Mouse (Mus musculus) cerebellum, postnatal 36 days (tissue): Measurements from ENCODE around the gene Capn11.
A peak's percentile ranks its signal among the peaks of the same experiment; 100 is the strongest.

Experiments
- DNase-seq, 2 experiments: peaks; one replicate each; pipeline ENCODE4 v3.0.0; 2021 to 2022; ENCODE audit warnings: mixed read lengths in 2 of 2

Gene Capn11

DNA sequence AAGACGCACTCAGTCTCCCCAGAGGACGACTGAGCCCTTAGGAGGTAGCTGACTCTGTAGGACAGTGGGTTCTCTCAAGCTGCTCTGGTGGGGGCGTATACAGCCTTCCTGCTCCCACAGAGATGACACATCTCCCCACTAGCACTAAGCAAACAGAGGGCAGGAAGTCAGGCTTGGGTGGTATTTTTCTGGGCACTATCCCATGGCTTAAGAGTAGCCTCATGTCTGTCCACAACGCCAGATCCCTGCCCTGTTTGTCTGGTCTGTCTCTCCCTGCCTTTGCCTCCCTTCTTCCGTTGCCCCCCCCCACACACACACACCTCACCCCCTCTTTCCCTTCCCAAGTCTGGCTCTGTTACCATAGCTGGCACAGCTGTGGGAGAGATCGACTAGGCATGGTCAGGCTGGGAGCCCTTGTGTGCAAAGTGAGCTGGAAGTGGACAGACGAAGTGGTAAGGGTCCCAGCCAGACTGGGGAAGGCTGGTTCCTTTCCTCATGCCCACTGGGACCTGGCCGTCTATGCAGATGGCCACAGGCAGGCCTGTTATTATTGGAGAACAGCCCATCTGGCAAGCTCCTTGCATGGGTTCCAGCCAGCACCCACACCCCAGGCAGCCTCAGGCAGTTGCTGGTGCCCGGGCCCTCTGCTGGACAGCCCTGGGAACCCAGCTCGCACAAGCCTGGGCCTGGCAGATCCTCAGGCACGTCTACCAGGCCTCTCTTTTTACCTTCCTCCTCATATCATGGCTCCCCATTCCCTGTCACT is 62.3 kb downstream of the Capn11 start:
- peak; percentile 57 to 65 for DNase-seq

DNA sequence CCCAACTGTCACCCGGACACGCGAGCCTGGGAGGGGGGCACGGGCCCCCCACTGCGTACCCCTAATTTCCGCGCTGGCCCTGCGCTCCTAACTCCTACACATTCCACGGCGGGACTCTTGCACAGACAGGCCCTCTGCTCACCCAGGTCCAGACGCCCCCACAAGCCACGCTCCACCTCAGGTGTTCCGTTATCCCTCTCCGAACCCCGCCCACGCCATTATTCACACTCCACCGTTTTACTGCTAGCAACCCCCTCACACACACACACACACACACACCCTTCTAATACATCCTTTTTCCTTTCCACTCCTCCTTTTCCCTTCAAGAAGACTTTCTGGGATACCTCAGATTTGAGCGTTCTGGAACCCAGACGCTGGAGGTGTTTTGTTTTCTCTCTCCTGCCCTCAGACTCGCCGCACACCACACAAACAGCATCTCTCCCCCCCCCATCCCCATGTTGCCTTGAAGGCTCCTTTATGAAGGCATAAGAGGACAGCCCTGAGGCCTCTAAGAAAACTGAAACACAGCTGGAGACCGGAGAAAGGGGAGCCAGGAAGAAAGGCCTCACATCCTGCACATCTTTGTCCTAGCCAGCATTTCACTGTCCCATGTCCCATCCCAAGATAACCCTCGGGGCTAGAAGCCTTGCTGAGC is 63.3 kb downstream of the Capn11 start:
- DNase-seq = no peak

DNA sequence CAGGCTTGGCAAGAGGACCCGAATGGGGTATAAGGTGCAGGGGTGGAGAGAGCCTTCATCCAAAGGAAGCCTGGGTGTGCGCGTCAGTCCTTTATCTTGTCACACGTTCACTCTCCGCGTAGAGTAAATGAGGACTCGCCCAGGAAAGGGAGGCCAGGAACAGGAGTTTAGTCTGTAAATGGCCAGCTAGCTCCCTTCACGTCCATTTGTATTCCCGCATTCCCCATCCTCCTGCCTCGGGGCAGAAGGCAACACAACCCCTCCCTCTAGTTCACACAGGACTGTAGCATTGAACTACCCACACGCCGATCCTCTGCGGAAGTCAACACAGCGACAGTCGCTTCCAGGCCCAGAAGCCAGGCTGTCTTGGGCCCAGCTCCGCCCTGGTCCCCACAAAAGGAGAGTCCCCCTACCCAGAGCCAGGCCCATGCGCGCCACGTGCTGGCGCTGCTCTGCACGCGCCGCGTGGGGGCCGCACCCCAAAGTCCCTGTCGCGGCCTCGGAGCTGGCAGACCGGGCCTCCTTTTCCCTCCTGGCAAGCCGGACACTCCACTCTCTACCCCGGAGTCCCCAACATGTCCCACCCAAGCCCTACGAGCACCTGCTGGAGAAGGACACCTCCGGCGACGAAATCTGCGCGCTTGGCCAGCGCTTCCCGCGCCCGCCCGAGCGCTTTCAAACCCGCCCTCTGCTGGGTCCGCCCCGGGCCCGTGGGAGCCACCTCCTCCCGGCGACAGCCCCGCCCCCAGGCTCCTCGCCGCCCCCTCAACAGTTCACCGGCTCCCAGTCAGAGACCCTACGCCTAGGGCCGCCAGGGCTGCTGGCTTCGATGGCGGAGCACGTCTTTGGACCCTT is 64.0 kb downstream of the Capn11 start:
- DNase-seq = peak; percentile 64 to 76

DNA sequence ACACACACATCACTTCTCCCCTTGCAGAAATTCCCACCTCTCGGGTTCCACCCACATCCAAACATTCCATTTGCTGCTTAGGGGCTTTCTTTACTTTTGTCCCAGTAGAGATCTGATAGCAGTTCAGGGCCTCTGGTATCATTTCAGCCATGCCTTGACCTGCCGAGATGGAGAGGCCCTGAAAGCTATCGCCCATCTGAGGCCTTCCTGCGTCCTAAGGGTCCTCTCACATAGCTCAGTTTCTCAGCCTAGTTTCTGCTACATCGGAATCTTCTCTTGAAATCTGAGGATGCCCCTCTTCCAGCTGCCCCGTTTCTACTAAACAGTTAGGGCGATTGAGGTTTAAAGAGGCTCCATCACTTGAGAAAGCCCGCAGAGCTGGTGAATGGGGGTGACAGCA is 64.9 kb downstream of the Capn11 start:
- no peak for DNase-seq

DNA sequence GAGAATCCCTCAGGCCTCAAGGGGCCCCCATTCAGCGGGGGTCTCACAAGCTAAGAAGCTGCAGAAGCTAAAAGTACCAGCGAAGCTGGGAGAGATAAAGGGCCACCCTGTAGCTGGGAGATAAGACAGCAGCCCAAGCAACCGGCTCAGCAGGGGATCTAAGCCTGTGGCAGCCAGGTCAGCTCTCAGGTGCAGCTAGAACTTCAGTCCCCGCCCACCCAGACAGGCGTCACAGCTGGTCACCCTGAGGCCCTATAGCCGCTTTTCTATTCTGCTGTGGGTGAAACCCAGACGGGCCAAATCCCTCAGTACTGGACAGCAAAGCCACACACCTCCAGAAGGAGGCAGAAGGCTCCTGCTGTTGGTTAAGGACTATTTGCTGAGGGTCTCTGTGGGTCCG is 65.6 kb downstream of the Capn11 start:
- no peak for DNase-seq

DNA sequence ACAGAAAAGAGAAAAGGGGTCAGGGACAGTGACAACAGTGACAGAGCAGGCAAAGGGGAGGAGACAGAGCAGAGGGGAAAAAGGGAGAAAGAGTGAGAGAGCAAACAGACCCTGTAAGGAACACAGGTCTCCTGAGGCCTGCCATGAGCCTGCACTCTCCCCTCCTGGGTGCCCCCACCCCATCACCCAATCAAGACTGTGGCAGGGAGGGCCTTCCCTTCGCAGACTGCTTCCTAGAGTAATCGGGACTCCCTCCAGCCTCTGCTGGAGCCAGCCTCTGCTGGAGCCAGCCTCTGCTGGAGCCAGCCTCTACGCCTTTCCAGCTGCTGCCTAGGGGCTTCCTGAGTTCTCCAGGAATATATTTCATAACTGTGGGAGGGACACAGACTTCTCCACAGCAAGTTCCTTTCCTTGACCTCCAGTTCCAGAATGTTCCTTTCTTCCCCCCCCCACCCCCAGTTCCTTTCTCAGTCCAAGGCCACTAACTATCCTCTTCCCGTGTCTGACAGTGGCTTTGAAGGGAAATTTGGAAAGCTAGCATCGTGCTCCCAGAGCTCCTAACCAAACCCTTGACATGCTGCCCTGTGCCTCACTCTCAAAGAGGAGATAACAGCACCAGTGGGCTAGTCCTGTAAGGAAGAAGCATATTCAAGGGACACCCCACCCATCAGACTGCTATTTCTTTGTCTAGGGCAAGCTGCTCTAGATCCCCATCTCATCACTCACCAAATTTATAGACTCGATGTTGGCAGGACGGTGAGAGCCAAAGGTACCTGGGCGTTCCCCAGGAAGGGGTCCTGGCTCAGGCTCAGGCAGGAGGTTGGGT is 66.3 kb downstream of the Capn11 start:
- DNase-seq = no peak

DNA sequence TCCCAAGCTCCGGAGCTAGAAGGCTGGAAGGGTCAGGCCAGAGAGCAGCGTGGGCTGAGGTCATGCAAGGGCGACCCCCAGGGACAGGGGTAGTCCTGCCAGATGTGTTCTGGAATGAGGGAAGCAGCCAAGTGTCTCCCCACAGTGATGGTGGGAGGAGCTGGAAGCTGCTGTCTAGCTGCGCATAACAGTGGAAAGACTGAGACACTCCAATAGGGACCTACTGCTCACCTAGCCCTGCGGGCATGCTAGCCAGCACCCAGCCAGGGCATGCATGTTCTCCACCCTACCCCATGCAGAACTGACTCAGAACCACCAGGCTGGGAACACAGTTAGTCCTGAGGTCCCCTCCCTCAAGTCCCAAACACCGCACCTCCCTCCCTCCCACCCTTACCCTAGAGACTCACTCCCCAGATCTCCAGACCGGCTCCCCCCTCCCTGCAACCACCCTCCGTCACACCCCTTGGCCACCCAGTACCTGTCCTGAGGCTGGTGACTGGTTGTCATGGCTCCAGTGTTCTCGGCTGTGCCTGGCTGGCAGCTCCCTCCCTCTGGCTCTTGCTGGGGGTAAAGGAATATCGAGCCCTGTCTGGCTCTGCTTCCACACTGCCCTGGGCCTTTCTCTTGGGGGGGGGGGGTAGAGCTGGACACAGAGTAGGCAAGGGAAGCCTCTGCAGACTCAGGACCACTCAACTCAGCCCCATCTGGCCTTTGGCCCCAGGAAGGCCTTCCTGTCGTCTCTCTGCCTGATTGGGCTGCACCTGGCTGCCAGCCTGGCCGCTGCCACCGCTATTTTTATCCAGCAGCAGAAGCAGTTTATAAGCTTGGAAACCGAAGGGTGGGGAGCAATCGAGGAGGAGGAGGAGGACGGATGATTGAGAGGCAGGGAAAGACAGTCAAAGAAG is 67.2 kb downstream of the Capn11 start:
- DNase-seq = peak in 1 of 2 experiments; percentile 44

DNA sequence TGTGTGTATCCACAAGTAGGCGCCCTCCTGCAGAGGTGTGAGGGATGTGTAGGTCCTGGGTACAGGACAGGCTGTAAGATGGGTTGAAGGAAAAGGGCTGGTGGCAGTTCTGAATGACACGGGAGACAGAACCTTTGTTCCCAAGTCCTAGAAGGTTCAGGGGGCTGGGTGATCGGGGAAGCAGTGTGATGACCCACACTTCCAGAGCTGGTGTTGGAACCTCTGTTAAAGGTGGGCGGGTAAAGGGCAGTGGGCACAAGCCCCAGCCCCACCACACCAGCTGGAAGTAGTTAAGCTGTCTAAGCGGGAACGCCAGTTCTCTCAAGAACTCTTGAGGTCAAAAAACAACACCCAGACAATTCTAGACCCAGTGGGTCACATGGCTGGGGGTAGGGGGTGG is 68.7 kb downstream of the Capn11 start:
- peak in 1 of 2 experiments; percentile 2 for DNase-seq

DNA sequence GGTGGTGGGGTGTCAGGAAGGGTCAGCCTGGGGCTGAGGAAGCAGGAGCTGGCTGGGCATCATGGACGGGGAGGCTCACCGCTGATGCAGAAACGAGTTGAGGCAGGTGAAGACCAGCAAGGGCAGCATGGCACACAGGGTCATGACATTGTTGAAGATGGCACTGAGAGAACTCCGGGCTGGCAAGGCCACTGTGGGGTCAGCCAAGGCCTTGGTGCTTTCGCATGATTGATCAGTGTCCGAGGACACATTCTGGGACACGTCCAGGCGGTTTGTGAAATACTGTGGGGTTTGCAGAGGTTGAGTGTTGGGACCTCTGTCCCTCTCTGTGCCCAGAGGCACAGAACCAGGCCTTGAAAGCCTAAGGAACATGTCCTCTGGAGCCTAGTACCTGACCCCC is 69.3 kb downstream of the Capn11 start:
- DNase-seq = peak in 1 of 2 experiments; percentile 5

DNA sequence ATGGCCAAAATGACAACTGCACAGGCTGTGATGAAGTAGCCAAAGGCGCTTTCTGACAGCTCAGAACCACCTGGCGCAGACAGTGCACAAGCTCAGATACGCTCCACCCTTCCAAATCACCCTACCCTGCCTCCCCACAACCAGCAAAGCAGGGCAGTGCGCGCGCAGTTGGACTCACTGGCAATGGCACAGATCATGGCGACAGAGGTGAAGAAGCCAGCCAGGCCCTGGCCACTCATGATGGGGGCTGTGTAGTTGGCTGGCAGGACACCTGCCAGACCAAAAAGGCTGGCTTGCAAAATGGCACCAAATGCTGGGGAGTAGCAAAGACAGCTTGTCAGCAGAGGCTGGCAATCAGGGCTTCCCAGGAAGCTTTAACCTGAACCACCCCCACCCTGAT is 69.9 kb downstream of the Capn11 start:
- DNase-seq = peak in 1 of 2 experiments; percentile 31

DNA sequence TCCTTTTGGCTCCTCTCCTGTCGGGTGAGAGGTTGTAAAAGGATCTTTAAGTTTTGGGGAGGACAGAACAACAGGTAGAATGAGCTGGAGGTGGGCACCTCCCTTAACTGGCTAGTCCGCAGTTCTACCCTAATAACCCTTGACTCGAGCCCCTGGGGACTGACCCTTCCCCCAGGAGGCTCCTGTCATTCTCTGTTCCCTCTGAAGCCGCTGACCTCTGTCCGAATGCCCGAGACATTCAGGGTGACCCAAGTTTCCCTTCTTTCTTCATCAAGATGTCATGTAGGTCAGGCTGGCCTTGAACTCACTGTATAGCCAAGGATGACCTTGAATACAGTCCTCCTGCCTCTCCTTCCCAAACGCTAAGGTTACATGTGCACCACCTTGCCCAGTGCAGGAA is 70.8 kb downstream of the Capn11 start:
- DNase-seq = peak in 1 of 2 experiments; percentile 2

DNA sequence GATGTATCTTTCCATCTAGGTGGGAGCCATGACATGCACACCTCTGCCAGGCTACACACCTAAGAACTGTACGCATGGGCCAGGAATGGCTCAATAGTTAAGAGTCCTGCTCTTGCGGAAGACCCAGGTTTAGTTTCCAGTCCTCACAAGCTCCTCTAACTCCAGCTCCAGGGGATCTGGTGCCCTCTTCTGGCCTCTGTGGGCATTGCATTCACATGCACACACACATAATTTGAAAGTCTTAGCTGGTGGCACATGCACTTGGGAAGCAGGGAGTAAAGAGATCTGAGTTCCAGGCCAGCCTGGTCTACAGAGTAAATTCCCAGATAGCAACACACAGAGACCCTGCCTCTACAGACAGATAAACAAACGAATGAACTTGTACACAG is 72.7 kb downstream of the Capn11 start:
- no peak for DNase-seq

DNA sequence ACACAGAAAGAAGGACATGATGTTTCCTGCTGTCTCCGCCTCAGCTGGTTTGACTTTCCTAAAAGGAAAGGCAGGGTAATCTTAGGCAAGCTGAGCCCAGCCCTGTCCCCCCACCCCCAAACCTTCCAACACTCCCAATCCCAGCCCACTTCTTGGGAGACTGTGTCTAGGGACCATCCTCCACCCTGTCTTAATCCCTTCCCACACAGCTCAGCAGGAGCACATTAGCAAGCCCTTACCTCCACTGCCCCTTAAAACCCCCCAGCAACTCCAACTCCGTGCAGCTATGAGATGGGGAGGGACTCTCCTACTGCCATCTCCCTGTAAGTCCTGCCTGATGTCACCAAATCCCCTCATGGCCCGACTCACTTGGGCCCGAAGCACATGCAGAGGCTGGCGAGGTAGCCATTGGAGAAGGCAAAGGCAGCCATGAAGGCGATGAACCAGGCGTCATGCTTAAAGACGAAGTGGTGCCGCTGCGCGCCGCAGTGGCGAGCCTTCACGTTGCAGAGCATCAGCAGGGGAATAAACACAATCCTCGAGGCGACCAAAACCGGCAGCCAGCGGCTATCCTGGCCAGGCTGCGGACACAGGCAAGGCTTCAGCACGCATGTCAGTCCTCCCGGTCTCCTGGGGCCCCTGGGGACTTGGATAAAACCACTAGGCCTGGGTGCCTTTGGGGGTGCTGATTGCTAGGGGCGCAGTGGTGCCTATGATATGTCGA is 73.2 kb downstream of the Capn11 start:
- no peak for DNase-seq

DNA sequence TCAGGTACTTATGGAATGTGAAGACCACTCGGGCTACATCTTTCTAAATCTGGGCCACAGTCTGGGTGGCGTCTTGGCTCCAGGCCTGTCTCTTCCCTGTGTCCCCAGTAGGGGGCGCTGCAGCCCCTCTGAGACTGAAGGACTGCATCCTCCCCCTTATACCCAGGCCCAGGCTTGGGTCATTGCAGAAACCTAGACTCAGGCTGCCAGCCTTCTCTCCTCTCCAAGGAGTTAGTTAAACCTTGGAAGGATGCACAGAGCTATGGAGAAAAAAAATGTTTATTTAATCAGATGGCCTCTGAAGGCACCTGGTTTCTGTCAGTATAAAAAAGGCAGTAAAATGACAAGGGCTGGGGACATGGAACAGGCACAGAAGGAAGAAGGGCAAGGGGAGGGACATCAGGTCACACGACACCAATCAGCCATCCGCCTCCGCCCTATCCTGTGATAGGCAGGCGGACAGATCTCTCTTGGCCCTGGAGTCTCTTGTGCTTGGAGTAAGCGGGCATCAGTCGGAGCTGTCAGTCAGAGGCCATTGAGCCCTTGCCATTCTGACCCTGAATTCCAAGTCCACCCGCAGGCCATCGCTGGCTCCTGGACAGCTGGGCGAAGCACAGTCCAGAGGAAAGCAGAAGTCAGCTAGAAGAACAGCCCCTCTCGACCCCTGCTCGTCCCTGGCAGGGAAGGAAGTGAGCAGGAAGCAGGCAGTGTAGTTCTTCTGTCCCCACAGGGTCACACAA is 74.0 kb downstream of the Capn11 start:
- DNase-seq = peak; percentile 81 to 83

DNA sequence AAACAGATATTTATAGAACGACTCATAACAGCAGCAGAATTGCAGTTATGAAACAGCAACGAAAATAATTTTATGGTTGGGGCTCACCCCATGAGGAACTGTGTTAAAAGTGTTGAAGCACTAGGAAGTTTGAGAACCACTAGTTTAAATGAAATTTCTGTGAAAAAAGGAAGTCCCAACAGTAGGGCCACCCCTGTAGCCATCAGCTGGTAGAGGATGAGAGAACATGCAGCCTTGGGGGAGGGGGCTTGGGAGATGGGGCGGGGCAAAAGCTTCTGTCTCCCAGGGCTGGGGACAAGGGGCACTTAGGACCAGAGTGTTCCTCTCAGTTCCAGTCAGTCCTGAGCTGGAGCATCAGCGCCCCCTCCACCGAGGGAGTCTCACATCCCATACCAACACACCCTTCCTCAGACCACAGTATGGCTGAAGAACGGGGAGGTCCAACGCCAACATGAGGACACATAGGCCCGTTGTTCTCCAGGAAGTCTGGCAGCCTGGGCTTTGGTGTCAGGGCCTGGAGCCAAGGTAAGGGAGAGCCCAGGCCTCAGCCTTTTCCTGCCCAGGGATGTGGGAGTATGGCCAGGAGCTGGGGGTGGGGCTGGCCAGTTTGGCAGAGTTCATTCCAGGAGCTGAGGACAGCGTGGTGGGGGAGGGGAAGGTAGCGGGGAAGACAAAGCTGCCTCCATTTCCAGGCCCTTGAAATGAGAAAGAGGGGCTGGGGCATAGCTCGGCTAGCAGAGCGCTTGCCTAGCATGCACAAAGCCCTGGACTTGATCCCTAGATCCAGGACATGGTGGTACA is 74.8 kb downstream of the Capn11 start:
- peak; percentile 65 to 75 for DNase-seq

DNA sequence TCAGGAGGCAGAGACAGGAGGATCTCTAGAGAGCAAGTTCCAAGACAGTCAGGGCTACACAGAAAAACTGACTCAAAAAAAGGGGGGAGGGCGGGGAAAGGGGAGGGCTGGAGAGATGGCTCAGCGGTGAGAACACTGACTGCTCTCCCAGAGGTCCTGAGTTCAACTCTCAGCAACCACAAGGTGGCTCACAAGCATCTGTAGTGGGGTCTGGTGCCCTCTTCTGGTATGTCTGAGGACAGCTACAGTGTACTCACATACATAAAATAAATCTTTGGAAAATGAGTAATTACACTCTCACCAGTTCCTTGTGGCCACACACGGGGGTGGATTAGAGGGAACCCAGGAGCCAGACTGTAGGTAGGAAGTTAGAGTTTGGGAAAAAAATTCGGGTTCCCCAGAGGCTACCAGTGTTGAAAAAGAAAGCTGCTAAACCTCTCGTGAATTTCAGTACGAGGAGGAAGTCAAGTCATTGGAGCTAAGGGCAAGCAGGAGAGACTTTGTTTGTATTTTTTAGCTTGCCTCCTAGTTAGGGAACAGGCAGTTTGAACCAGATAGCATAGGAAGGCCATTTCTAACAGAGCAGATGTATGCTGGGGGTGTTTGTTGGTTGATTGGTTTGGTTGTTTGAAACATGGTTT is 76.3 kb downstream of the Capn11 start:
- DNase-seq = no peak

DNA sequence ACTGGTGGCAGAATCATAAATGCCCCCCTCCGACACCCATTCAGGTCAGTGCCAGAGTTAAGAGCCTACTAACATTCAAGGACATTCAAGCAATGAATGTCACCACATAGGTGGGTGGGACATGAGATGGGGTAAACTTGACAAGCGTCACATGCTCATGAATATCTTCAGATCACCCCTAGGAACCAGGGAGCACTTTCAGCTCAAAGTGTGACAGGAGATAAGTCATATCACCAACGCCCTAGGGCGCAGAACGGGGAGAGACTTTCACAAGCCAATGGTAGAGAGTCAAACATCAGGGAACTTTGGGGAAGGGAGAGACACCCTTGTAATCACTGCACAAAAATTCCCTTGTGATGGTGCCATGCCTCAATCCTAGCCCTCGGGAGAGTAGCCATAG is 76.9 kb downstream of the Capn11 start:
- no peak for DNase-seq

DNA sequence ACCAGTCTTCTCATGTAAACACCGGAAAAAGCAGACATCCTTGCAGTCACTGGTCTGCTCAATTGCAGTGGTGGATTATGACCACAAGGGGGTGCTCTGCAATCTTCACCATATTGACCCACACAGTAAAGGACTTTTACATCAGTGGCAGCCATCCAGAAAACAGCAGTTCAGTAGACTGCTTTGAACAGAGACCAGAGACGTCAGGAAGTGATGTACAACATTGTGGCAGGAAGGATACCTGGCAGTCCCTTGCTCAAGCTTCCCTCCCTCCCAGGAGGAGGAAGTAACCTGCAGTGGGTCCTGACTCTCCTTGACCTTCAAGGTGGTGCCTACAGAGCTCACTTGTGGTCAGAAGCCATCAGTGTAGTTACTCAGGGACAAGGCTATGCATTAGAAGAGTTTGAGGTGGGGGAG is 77.5 kb downstream of the Capn11 start:
- DNase-seq = peak; percentile 72 to 75
